ENCODE assay signal across 9 mouse cellular contexts in genomic region chr8:72354272-72354671, GRCm38 (mm10). TPM values are rescaled to one million over a fixed set of nuclear protein-coding genes. Genes with fewer than 3 reads are reported as not detected.
DNase-seq lines count a peak whose midpoint lies in the region; ATAC-seq and TF ChIP-seq lines count a peak whose summit lies in the region.
"Had no signal": no experiment of that assay in that cellular context is flagged by ENCODE, and none has a peak within 500 bp of the region (broad histone marks: within the 10 kb centered on the region; RNA-seq: fewer than 3 reads in every experiment).

No protein-coding gene starts in this region.

- H3K9me3 ChIP-seq in E14TG2a.4 (ENCODE audit: low read length): no peaks in the 10 kb centered on the region
- no peaks in the 10 kb centered on the region for H3K9me3 ChIP-seq in kidney, embryonic 15.5 days (replicated peaks)
- H3K9me3 ChIP-seq: limb, embryonic 12.5 days had no signal

- H3K4me1 ChIP-seq in E14TG2a.4 (replicated peaks; ENCODE audit: low read depth, low read length): peaks cover 92% of the 10 kb centered on the region
- H3K4me1 ChIP-seq in kidney, embryonic 15.5 days: peaks cover 28% of the 10 kb centered on the region
- H3K4me1 ChIP-seq: limb, embryonic 12.5 days had no signal

- DNase-seq in fibroblast of lung, adult 2 months (ENCODE audit: low read depth): peak; percentile 5
- DNase-seq in lung, postnatal 4 days: peak; percentile 77 to 85
- peak; percentile 68 for DNase-seq in yolk sac, embryonic 10.5 days (ENCODE audit: low spot score)
- no peak for DNase-seq in layer of hippocampus, adult 9-11 months
- no peak for DNase-seq in right cerebral cortex, postnatal 4 days
- DNase-seq in urinary bladder, postnatal 4 days (ENCODE audit: low spot score in 2 of 2): no peak

- no peak overlapping the region for H3K4me2 ChIP-seq in kidney, embryonic 15.5 days
- H3K4me2 ChIP-seq: limb, embryonic 12.5 days had no signal

- H3K27me3 ChIP-seq in E14TG2a.4 (ENCODE audit: insufficient read depth, low read length): no peaks in the 10 kb centered on the region
- H3K27me3 ChIP-seq in kidney, embryonic 15.5 days: no peaks in the 10 kb centered on the region
- H3K27me3 ChIP-seq: limb, embryonic 12.5 days had no signal

- H3K36me3 ChIP-seq in E14TG2a.4 (ENCODE audit: insufficient read depth, low read length): peaks cover 79% of the 10 kb centered on the region
- peaks cover 62% of the 10 kb centered on the region for H3K36me3 ChIP-seq in kidney, embryonic 15.5 days

- TF ChIP-seq CTCF in E14TG2a.4 (conservative IDR thresholded peaks at IDR 0.05; ENCODE audit: low read length): no peak

- peak overlapping the region; percentile 69 for H3K27ac ChIP-seq in kidney, embryonic 15.5 days
- H3K27ac ChIP-seq: limb, embryonic 12.5 days had no signal

- 38% methylated on average over 11 of the region's 11 CpGs for WGBS in kidney, embryonic 15.5 days

- no peak for ATAC-seq in kidney, embryonic 15.5 days (replicated peaks; ENCODE audit: low FRiP score)

- H3K9ac ChIP-seq in kidney, embryonic 15.5 days: no peak overlapping the region
- H3K9ac ChIP-seq: limb, embryonic 12.5 days had no signal

- peak overlapping the region; percentile 37 for H3K4me3 ChIP-seq in E14TG2a.4 (replicated peaks; ENCODE audit: low read length)
- no peak overlapping the region for H3K4me3 ChIP-seq in kidney, embryonic 15.5 days (replicated peaks)
- H3K4me3 ChIP-seq: limb, embryonic 12.5 days had no signal

RNA-seq across cellular contexts. Expression of gene Klf2, which starts 35.4 kb away (rescaled TPM):
- polyA plus RNA-seq in kidney, embryonic 15.5 days (2015; fragmentation: Nextera tagmentation; extraction: Ambion mirVana): 12.6 and 14.0 TPM in 2 replicates

RNA-seq across cellular contexts. Expression of gene Gm10282, which starts 49.2 kb away (rescaled TPM):
- polyA plus RNA-seq in kidney, embryonic 15.5 days (2015; fragmentation: Nextera tagmentation; extraction: Ambion mirVana): 29.0 and 30.3 TPM in 2 replicates

Comparison
In these comparisons a context has a peak if more than half of its experiments do, and no peak if none do; other contexts are left out.
1. DNase-seq: peak in fibroblast of lung, adult 2 months (single experiment), lung, postnatal 4 days (2 of 2) and yolk sac, embryonic 10.5 days (single experiment); none in layer of hippocampus, adult 9-11 months (single experiment), right cerebral cortex, postnatal 4 days (single experiment) and urinary bladder, postnatal 4 days (0 of 2).